Mouse (Mus musculus) c-Kit-negative CD71-positive TER-119-positive erythroid progenitor cells, embryonic 14.5 days (primary cell): ENCODE data around the gene Zbtb9.

Experiments
- DNase-seq: peaks from one replicate; pipeline ENCODE4 v3.0.0-alpha.2; 2013; ENCODE audit warnings: low read depth, low spot score

Gene Zbtb9

DNA sequence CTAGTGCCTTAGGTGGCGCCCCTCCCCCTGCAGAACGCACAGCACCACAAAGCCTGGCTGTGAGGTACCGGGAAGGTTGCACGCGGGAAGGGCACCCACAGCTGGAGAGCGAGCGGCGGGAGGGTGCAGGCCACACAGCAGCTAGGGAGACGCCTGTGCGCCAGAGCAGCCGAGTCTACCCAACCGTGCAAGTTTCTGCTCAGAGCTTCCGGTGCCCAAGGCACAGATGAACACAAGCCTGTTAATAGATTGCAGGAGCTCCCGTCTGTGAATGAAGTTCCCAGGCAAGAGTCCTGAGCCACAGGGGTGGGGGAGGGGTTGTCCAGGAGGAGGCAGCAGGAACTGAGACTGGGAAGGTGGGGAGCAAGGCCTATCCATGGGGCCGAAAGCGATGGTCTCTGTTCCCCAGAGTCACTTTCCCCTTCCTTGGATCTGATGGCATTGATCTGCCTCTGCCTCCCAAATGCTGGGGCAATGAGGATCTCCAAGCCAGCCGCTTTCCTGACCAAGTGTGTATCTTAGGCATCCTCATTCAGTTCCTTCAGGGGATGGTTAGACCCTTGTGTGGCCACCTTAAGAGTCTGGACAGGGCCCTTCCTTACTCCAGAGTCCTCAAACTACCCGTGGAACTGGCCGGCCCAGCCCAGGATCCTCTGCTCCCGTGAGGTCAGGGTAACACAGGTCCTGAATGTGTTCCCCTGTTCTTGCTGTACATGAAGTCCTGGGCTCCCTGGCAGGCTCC is 67.5 kb downstream of the Zbtb9 start:
- DNase-seq: no peak

DNA sequence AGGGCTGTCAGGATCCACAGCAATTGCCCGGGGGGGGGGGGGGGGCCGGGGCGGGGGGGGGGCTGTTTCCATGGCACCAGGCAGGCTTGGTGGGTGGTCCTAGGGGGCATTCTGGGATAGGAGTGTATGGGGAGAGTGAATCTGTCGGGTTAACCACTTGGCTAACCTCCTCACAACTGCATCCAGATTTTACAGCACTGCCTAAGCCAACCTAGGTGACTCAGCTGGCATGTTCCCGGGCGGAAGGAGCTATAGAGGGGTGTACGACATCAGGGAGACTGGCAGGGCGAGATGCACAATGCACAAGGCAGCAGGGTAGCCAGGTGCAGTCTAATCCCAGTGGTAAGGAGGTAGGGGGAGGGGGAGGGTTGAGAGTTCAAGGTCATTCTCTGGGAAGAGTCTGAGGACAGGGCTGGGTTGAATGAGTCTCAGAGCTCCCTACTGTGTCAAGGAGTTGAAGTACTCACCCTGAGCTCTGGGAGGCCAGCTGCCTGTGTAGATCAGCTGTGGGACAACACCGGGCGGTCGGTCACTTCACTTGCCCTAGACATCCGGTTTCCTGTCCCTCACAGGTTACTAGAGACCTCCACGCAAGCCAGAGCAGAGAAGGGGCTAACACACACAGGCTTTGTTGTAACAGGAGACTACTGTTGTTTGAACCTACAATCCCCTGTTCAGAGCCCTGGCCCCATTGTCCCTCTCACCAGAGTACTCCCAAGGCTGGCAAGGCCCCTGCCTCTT is 68.2 kb downstream of the Zbtb9 start:
- DNase-seq: no peak

DNA sequence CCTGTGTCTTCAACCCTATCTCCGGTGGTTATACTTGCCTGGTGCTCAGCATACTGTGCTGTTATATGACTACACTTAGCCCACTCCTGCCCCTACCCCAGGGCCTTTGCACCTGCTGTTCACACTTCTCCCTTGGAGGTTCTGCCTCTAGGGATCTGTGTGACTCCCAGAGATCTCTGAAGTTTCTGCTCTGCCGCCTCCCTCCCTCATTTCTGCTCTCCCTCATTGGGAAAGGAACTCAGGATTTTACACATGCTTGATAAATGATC is 68.8 kb downstream of the Zbtb9 start:
- DNase-seq: no peak

DNA sequence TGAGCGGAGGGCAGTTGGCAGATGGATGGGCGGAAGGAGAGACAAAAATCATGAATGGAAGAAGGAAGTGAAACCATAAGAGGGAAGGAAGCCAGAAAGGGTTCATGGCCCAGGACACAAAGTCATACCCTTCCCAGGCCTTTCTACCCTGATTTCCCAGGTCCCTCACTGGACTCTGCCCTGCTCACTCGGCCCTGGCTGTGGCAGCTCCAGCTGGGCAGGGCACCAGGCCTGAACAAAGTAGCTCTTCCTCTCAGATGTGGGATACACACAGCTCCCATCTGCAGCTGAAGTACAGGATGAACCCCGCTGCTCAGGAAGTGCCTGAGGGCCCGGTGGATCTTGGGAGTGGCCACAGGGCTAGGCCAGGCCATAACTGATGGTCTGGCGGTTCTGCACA is 69.9 kb downstream of the Zbtb9 start:
- no peak for DNase-seq

DNA sequence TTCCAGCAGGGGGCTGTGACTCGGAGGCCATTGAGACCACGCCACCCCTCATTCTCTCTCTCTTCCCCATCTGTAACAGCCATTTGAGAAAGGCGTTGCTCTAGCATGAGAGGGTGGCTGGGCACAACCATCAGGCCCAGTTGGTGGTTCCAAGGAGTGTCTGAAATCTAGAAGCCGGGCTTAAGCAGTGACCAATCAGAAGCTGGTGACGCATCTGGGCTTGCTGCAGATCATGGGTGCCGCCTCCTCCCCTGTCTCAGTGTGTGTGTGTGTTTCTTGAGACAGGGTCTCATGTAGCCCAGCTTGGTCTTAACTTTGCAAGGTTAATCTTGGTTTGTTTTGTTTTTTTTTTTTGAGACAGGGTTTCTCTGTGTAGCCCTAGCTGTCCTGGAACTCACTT is 72.2 kb downstream of the Zbtb9 start:
- DNase-seq: no peak

DNA sequence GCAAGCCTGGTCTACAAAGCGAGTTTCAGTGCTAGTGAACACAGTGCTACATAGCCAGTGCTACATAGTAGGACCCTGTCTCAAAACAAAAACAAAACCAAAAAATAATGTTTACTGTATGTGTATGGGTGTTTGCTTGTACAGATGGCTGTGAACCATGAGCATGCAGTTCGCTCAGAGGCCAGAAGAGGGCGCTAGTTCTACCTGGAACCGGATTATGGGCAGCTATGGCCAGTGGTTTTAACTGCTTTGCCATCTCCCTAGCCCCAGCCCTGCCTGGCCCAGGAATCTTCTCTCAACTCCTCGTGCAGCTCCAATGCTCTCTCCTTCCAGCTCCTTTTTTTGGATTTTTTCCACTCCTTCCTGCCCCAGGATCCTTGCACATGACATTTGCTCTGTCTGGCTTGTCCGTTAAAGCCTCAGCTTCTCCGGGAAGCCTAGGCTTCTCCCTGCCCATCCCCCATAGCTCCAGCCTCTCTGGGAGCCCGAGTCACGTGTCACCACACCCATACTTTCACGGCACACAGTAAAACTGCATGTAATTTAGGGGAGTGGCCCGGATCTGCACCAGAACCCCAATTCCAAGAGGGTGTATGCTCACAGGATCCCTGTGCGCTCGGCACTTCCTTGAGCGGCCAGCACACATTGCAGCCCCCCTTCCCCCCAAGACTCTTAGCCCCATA is 74.9 kb downstream of the Zbtb9 start:
- DNase-seq: no peak

DNA sequence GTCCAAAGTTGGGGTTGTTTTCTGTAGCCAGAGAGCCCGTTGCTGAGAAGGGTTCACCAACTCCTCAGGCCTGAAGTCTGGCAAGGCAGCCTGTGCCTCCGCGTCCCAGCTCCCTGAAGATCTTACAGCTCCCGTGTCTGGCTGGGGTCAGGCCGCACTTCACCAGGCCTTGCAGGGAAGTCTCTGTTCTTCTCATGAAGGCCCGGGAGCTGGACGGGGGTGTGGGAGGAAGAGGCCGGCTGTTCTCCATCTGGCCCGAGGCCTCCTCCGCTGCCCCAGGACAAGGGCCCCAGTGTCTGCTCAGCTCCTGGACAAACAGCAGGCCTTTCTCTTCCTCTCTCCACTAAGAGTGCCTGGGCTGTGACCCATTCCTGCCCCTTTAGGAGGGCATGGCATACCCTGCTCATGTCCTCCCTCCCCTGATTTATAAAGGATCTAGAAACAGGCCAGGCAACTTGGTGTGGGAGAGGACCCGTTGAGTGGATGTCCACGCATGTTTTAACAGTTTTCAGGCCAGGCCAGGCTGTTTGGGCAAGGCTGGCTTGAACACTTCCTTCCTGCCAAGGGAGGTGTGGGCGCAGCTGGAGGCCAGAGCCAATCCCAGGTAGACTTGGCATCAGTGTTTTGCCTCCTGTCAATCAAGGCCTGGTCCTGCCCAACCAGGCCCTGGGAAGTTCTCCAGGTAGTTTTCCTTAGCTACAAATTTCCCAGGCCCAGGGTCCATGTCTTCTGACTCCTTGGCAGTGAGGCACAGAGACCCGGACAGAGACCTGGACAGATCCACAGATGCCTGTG is 75.7 kb downstream of the Zbtb9 start:
- no peak for DNase-seq

DNA sequence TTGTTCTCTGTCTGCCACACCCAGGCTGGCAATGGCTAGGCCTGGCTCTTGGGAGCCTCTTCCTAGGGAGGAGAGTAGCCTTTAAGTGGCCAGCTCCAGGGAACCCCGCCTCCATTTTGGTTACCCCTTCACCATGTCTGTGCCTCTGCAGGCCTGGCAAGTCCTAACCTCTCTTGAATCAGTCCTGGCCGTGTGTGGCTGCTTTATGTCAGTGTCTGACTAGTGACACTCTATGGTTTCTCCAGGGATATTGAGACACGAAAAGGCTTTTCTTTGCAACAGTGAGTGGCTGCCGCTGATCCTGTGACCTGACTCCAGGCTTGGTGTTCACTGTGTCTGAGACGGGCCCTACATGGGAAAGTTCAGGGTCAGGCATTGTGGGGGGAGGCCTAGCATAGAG is 77.9 kb downstream of the Zbtb9 start:
- no peak for DNase-seq

DNA sequence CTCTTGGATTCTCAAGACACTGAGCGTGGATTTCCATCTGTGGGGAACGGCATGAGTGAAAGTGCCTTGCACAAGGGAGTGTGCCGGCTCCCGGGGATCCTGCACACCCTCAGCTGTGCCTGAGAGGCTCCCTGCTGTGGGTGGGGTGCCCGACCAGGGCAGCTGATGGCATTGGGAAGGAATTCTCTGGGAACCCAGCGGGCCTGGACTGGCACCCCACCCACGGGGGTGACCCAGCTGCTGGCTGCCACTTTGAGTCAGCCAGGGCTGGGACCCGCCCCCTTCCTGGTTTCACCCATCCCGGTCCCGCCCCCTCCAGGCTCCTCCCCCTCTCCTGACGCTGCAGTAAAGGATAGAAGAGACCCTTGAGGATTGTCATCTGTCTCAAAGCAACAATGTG is 78.5 kb downstream of the Zbtb9 start:
- no peak for DNase-seq

DNA sequence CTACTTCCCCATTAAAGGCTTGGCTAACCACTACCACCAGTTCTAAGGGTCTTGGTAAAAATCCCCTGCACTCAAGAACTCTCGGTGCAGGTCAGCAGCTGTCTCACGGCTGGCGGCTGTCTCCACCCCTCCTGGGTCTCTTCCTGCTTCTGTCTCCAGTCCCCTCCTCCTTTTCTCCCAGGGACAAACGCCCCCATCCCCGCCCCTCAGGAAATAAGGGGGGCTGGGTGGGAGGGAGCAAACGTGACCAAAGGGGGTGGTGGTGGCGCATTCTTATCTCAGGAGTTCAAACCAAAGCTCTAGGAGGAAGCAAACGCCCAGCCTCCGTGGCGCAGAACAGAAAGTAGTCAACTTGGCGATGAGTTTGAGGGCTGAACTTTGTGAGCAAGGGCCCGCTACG is 83.2 kb downstream of the Zbtb9 start:
- DNase-seq: no peak

DNA sequence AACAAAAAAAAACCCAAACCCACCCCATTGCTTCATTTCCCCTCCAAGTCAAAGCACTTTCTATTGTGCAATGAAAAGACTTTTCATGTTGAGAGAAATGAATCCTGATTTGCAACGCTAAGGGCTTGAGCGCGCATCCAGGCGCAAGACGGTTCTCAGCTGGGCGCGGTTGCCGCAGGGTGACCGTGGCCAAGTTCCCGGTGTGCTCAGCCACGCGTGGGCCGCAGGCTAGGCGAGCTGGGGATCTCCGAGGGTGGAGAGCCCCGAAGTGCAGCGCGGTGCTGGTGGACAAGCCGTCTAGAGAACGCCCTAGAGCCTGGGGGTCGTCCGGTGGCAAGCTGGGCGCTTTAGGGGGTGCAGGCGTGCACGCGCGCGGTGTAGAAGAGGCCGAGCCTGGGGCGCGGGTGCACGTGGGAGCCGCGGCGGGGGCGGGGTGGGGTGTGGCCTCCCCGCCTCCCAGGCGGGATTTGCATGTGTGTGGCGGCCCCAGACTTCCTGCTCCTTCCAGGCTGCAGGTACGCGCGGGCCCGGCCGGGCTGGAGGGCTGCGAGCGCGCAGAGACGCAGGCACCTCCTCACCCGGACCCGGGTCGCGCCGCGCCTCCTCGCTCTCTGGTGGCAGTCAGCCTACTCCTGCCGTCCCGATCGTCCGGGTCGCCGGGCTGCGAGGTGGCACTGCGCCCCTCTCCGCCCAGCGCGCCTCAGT is 84.0 kb downstream of the Zbtb9 start, which contains the start of gene Itpr3:
Itpr3 (plus strand) TSS at position 493 of the 705 bp plus-strand sequence.
- no peak for DNase-seq

DNA sequence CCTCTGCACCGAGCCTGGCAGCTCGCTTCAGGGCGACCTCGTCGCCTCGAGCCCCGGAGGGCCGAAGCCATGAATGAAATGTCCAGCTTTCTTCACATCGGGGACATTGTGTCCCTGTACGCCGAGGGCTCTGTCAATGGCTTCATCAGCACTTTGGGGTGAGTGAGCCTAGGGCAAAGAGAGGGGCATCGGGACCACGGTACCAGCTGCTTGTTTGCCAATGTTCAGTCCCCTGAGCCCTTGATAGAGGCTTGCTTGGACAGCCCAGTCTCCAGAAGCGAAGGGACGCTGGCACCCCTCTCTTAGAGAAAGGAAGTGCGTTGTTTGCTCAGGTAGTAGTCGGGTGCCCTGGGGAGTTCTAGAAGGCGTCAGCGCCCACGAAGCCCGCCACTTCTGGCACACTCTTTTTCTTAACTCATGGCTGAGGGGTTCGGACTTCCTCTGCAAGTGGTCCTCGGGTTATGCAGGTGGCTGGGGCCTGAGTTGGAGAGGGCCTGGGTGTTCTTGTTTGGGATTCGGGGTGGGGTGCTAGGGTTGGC is 84.6 kb downstream of the Zbtb9 start:
- DNase-seq: no peak
